Mouse (Mus musculus) cerebellum, adult 2 months (tissue): ENCODE data around the gene Aen.

ENCODE experiments used
- CTCF ChIP-seq: fragments of 200-500 bp; IDR thresholded peaks from 2 replicates; pipeline ENCODE4 v1.5.1; 2011; ENCODE audit warnings: low read depth, mild to moderate bottlenecking, control low read depth, low read length, moderate library complexity, borderline replicate concordance; ENCODE audit not compliant: insufficient read depth
- POLR2A ChIP-seq: fragments of 200-500 bp; IDR thresholded peaks from 2 replicates; pipeline ENCODE4 v1.6.1; 2011; ENCODE audit warnings: low read length, control low read depth, borderline replicate concordance; ENCODE audit not compliant: insufficient read depth

DNA sequence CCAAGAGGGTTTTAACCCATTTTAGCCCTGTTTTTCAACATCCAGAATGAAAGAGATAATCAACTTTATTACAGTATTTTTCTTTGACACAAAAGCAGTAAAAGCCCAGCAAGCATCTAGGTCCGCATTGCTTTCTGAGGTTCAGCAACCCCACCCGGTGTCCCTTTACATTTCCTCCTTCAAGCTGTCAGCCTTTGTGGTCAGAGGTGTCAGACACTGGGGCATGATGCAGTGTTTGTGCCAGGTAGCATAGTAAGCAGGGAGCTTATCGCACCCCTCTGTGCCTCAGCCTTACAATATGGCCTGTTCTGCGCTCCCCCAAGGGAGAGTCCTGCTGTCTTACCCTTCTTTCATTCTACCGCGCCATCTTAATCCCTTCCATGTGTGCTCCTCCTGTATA is 13.4 kb downstream of the Aen start:
- TF ChIP-seq POLR2A (no peak), CTCF (no peak)
